Mouse (Mus musculus) left cerebral cortex, adult 2 months (tissue): Measurements from ENCODE around the gene Sdccag8. TPM values are rescaled to one million over a fixed set of nuclear protein-coding genes. Genes with fewer than 3 reads are reported as not detected.
"Not testable (repeated sequence)": the region's sequence is repeated elsewhere in the genome, so short reads cannot be mapped to it uniquely, and the experiment has no call there.

Source experiments
- DNase-seq, 2 experiments: peaks; one replicate each; pipeline ENCODE4 v3.0.0; 2021 to 2022; ENCODE audit warnings: low spot score in 2 of 2, mixed read lengths in 1 of 2; ENCODE audit errors: extremely low spot score in 1 of 2
- H3K27ac ChIP-seq: fragments of 200-600 bp; 2 replicates; pipeline ENCODE4 v1.8.1; 2022
- H3K4me3 ChIP-seq: fragments of 200-600 bp; 2 replicates; pipeline ENCODE4 v1.8.1; 2022
- CTCF ChIP-seq: fragments of 200-600 bp; IDR thresholded peaks from 2 replicates; pipeline ENCODE4 v1.8.1; 2022; ENCODE audit warnings: antibody characterized with exemption, mild to moderate bottlenecking, moderate library complexity
- intact Hi-C: fragments of 180-260 bp; cut with DNase I; formaldehyde crosslinking; loops from one replicate; pipeline ENCODE4 v1.15.1; 2025
- total RNA-seq, 2 experiments: library from RNA; stranded (reverse); gene quantifications; 2 replicates each; pipeline ENCODE4 v1.2.3; 2021

Sdccag8 gene
- total RNA-seq, 2 experiments from 2014 or later = 17.6 TPM

DNA sequence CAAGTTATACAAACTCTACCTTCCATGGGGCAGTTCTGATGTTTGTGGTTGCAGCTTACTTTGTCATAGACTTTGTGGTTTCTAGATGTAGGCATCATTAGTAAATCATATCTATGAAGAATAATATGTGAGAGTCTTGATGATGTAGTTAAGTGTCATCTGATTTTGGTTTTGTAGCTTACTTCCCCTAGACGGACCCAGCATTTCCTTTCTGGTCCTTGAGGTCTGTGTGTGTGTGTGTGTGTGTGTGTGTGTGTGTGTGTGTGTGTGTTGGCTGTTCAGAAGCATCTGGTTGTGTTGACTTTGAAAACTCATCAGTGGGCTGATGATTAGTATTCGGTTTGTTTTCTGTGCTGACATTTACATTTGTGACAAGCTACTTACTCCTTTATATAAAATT is 17.6 kb downstream of the Sdccag8 start:
- DNase-seq = no peak
- no peak overlapping the region for H3K4me3 ChIP-seq
- no peak for TF ChIP-seq CTCF
- intact Hi-C loops = no loop called here
- no peak overlapping the region for H3K27ac ChIP-seq

DNA sequence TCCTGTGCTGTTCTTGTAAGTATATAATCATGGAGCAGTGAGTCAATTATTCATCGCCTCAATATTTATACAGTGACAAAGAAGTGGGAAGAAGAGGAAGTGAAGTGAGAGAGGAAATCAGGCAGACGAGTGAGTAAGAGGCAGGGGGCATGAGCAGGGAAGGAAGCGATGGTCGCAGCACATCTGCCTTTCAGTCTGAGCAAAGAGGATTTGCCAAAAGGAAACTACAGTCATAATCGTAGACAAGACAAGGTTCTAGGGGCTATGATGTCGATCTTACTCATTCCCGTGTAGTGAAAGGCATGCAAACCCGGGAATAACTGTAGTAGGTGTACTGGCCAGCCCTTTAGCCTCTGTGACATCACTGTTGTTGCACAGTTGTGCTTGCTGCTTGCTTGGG is 18.1 kb downstream of the Sdccag8 start:
- Histone ChIP-seq H3K4me3 (no peak overlapping the region), H3K27ac (no peak overlapping the region)
- no peak for TF ChIP-seq CTCF
- intact Hi-C loops = no loop called here
- DNase-seq = no peak

DNA sequence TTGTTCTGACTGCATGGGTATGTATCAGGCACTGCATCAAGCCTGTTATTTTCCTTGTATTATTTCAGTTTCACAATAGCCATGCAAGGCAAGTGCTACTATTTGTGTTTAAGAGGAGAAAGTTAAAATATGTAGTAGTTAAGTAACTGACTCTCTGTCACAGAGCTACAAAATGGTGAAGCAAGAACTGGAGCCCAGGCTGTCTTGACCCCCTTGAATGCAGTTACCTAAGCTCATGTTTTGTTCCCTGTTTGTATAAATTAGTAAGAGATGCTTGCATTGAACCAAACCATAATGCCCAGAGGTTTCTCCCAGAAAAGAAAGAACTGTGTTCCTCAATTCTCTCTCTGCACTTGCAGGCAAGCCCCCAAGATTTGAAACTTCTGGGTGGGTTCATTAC is 18.8 kb downstream of the Sdccag8 start:
- no peak for DNase-seq
- Histone ChIP-seq H3K4me3 (no peak overlapping the region), H3K27ac (no peak overlapping the region)
- TF ChIP-seq CTCF = no peak
- intact Hi-C loops = no loop called here

DNA sequence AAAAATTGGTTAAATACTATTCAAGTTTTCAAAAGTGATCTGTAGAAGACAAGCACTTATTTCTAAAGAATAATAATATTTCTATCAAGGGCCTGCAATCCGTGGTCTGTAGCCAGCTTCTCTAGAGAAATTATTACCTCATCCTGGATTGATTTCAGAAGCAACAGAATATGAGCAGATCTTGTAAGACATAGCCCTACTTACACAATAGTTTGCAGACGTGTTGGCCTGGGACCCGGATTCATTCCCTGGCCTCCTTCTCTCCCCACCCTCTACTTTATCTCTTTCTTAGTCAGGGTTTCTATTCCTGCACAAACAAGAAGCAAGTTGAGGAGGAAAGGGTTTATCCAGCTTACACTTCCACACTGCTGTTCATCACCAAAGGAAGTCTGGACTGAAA is 19.5 kb downstream of the Sdccag8 start:
- no peak overlapping the region for H3K4me3 ChIP-seq
- no peak for DNase-seq
- intact Hi-C loops = no loop called here
- H3K27ac ChIP-seq = no peak overlapping the region
- no peak for TF ChIP-seq CTCF

DNA sequence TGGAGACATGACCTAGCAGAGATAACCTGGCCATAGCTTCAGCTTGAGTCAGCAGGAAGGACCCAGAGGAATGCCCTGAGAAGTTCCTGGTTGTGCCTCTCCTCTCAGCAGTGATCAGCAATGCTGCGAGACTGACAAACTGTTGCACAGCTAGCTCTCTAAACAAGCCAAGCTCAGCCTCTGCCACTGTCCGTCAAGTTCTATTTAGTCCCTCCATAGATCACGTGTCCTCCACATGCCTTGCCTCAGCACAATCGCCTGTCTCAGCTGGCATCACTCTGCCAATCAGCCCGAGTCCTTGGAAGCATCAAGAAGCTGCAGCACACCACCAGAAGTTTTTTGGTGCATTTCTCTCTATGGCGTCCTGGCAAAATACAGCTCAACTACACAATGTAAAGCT is 20.4 kb downstream of the Sdccag8 start:
- intact Hi-C loops = no loop called here
- no peak for TF ChIP-seq CTCF
- Histone ChIP-seq H3K27ac (no peak overlapping the region), H3K4me3 (no peak overlapping the region)
- DNase-seq = no peak

DNA sequence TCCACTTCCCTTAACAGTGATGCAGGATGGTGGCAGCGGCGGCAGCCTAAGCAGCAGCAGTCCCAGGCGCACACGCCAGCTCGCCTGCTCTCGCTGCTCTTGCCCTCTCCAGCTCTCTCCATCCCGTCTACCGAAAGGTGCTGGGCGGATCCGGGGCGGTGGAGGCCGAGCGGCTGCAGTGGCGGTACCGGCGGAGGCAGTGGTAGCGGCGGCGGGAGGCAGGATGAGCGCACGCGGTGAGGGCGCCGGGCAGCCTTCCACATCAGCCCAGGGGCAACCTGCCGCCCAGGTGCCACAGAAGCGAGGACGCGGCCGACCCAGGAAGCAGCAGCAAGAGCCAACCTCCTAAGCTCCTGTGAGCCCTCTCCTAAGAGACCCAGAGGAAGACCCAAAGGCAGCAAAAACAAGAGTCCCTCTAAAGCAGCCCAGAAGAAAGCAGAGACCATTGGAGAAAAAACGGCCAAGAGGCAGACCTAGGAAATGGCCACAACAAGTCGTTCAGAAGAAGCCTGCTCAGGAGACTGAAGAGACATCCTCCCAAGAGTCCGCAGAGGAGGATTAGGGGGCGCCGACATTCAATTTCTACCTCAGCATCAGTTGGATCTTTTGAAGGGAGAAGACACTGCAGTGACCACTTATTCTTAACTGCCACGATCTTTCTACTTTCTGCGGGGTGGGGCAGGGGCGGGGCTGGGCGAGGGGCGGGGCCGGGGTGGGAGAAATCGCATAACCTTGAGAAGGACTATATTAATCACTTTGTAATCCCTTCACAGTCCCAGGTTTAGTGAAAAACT is 21.2 kb downstream of the Sdccag8 start:
- Histone ChIP-seq H3K4me3 (peak overlapping the region; percentile 13; the same call in 1 of the 2 replicates), H3K27ac (no peak overlapping the region)
- no peak for DNase-seq
- TF ChIP-seq CTCF = no peak
- intact Hi-C loops = no loop called here

DNA sequence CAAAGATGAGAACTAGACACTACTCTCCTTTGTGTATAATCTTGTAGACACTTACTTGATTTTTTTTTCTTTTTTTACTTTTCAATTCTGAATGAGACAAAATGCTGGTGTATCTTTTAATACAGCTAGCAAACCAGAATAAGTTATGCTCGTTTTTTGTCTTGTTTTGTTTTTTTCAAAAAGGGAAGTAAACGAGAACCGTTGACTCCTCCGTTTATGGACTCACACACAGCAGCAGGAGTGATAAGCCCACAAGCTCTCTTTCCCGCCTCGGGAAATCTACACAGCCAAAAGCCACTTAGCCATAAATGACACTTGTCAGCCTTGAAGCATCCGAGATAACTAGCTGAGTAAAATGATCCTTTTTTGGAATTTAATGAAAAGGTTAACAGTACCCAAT is 22.1 kb downstream of the Sdccag8 start:
- intact Hi-C loops, H3K27ac ChIP-seq, DNase-seq, H3K4me3 ChIP-seq: not testable (repeated sequence)

DNA sequence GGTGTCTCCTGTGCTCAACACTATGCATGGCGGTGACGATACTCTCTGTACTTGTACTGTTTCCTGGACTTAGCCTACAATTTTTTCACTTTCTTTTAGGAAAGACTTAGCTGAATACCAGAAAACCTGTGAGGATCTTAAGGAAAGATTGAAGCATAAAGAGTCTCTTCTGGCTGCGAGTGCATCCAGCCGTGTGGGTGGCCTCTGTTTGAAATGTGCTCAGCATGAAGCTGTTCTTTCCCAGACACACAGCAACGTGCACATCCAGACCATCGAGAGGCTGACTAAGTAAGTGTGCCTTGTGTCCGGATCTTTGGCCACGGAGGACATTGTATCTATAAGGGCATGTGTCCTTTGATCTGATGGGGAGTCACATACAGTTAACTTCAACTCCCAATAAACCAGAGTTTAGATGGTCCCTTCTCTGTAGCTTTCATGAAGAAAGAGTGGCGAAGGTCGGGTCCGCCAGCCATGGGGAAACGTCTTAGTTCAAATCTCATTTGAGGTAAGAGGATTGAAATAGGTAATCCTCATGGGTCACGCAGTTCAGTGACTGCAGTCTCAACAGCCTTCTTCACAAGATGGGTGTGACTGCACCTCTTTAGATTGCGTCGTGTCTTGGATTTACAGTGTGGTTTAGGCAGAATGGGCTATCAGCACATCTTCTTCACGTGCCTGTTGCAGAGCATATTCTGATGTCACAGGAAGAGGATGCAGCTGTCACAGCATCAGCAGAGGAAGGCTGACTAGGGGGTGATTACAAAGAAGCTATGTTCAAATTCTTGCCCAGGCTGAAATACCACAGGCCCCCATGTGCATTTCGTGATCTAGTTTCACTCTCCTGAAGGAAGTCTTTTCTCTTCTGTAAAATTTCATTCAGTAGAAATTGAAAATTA is 30.9 kb downstream of the Sdccag8 start:
- H3K27ac ChIP-seq = no peak overlapping the region
- intact Hi-C loops = loop anchor here (5.0 kb wide), 1 partner anchor 88 kb away; no protein-coding TSS in a partner anchor
- DNase-seq = no peak
- H3K4me3 ChIP-seq = no peak overlapping the region
- TF ChIP-seq CTCF = no peak

DNA sequence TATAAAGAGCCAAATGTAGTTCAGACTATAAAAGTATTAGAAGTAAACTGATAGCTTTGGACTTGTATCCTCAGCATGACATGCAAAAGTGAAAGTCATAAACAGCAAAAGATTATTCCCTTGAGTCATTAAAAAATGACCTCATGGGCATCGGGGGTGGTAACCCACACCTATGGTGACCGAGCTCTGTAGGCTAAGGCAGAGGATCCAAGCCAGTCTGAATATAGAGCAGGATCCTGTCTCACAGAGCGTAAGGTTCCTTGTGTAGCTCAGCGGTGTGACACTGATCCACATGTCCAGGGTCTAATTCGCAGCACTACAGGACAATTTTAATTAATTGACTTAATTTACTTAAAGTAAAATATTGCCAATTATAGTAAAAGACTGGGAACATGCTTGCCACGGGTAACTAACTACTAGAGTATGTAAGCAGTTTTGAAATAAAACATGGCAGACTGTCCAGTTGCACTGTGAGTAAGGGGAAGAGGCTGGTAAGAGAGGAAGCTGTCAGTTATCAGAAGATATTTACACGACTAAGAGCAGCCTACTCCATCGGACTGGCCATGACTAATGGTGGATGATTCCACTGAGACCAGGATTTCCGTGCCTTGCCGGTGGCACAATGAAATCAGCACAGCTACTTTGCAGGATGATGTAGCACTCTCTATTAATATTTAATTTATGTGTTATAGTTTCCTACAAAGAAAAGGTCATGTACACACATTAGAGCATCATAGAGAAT is 32.8 kb downstream of the Sdccag8 start:
- no peak overlapping the region for H3K4me3 ChIP-seq
- no peak for DNase-seq
- no peak for TF ChIP-seq CTCF
- H3K27ac ChIP-seq = no peak overlapping the region
- intact Hi-C loops = loop anchor here (5.0 kb wide), 1 partner anchor 90 kb away; no protein-coding TSS in a partner anchor

DNA sequence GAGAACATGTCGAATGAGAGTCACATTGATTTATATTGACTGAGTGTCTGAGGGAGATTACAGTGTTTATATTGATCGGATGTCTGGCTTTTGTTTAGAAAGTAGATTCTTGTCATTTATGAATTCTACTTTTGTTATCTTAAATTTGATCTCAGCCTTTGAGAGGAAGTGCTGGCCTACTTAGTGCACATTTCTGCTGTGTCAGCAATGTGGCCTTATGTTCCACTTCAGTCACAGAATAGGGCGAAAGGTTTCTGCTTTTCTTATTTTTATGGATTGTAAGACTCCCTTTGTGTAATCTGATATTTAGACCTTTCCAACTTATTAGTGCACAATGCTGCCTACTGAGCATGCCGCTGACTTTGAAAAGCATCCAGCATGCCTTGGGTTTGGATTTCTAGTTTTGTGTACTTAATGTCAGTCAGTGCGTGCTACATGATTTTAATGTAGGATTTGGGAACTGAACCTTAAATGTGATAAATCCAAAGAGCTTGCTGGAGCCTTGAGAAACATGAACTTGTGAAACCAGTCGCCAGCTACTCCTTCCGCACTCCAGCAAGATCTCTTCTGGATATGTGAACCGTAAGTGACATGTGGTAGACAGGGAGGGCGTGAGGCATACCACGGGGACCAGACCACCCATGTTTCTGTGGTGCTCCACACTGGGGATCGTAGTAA is 34.3 kb downstream of the Sdccag8 start:
- no peak for DNase-seq
- Histone ChIP-seq H3K27ac (no peak overlapping the region), H3K4me3 (no peak overlapping the region)
- intact Hi-C loops = loop anchor here (5.0 kb wide), 1 partner anchor 91 kb away; no protein-coding TSS in a partner anchor
- TF ChIP-seq CTCF = no peak

GRCm38 (mm10) chr1:176849377-176849776 is 34.9 kb downstream of the Sdccag8 start:
- no peak for DNase-seq
- intact Hi-C loops = loop anchor here (5.0 kb wide), 1 partner anchor 92 kb away; no protein-coding TSS in a partner anchor

More at GRCm38 (mm10) chr1:176849377-176849776, 34.9 kb downstream of the Sdccag8 start:
- no peak for TF ChIP-seq CTCF
- no peak overlapping the region for H3K4me3 ChIP-seq
- H3K27ac ChIP-seq = no peak overlapping the region
